Mouse (Mus musculus) adrenal gland, postnatal 10 days (tissue): Measurements from ENCODE around the gene Aspa. TPM values are rescaled to one million over a fixed set of nuclear protein-coding genes. Genes with fewer than 3 reads are reported as not detected.

Experiments
- DNase-seq: peaks from one replicate; pipeline ENCODE4 v3.0.0; 2021; ENCODE audit warnings: mixed read lengths
- total RNA-seq, 2 experiments: library from RNA; stranded (reverse); gene quantifications; 2 replicates each; pipeline ENCODE4 v1.2.3; 2021

Gene Aspa
- total RNA-seq, 2 experiments from 2014 or later, result 24.9 to 27.4 TPM

DNA sequence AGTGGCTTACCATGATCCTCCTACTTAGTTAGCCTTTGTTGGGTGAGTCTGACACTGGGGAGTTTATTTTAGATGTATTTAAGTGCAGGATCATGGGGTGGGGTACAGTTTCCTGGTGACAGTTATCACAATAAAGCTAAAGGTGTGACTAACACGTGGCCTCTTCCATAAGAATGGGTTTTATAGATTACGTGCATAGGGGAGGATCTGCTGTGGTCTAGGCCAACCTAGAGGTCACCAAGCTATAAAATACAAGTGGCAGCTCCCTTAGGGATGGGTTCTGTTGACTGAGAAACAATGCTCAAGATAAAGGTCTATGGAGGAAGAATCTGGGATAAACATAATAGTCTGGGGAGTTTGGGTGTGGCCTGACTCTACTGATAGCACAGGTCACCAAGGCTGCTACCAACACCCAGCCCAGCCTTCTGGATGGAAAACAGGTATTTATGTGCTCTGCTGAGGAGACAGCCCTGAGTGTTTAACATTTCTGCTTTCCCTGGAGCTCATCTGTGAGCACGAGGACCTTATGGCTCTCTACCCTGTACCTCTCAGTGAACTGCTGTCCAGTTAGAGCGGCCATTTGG is 71.9 kb downstream of the Aspa start:
- no peak for DNase-seq

Other genes starting within 250 kb of the Aspa start
- under 1 TPM; 0.82 to 0.90 TPM for gene Itgae, start 239.0 kb downstream of the Aspa start, total RNA-seq
- 1 to 10 TPM; 3.0 to 3.7 TPM for gene Haspin, start 191.3 kb downstream of the Aspa start, total RNA-seq
- gene P2rx5, start 169.2 kb downstream of the Aspa start, total RNA-seq, result 10 to 100 TPM; 14.8 to 26.1 TPM
- gene Emc6, start 152.6 kb downstream of the Aspa start, total RNA-seq, result 100 to 1,000 TPM; 121 to 122 TPM
- 10 to 100 TPM; 72.5 TPM for gene Tax1bp3, start 152.5 kb downstream of the Aspa start, total RNA-seq
- gene Ctns, start 130.6 kb downstream of the Aspa start, total RNA-seq, result 10 to 100 TPM; 14.6 to 17.1 TPM
- 1 to 10 TPM; 9.4 to 9.6 TPM for gene Shpk, start 130.1 kb downstream of the Aspa start, total RNA-seq
- gene Trpv1, start 95.3 kb downstream of the Aspa start, total RNA-seq, result under 1 TPM; 0.15 to 0.24 TPM
- under 1 TPM; 0.12 to 0.15 TPM for gene Trpv3, start 62.2 kb downstream of the Aspa start, total RNA-seq
- under 1 TPM in 1 of 2 experiments, not detected in 1; 0.21 TPM for gene Gm49340, start 145 bp upstream of the Aspa start, total RNA-seq
- gene Spata22, start 145 bp upstream of the Aspa start, total RNA-seq, result 1 to 10 TPM; 4.3 to 4.6 TPM
- gene Olfr20, start 21.2 kb upstream of the Aspa start, total RNA-seq, result under 1 TPM in 1 of 2 experiments, not detected in 1; 0.45 TPM
- not detected for gene Olfr376, start 41.6 kb upstream of the Aspa start, total RNA-seq
- not detected for gene Olfr1, start 70.0 kb upstream of the Aspa start, total RNA-seq
- gene Olfr378, start 98.9 kb upstream of the Aspa start, total RNA-seq, result not detected
- gene Olfr380, start 127.9 kb upstream of the Aspa start, total RNA-seq, result not detected
- not detected for gene Olfr381, start 162.0 kb upstream of the Aspa start, total RNA-seq
- not detected for gene Olfr382, start 187.6 kb upstream of the Aspa start, total RNA-seq